Mouse (Mus musculus): ENCODE data around the gene Jph4. TPM values are rescaled to one million over a fixed set of nuclear protein-coding genes. Genes with fewer than 3 reads are reported as not detected.
A peak's percentile ranks its signal among the peaks of the same experiment; 100 is the strongest.

The Jph4 gene
- total and polyA plus RNA-seq, 2 experiments, result not detected

DNA sequence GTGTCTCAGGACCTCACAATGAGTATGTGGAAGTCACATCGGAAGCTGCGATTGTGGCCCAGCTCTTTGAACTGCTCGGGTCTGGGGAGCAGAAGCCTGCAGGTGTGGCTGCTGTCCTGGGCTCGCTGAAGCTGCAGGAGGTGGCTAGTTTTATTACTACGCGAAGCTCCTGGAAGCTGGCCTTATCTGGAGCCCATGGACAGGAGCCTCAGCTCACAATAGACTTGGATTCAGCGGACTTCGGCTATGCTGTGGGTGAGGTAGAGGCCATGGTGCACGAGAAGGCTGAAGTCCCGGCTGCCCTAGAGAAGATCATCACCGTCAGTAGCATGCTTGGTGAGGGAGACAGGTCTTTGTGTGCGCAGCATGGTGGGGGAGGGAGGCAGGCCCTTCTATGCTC is 21.1 kb downstream of the Jph4 start:
- WGBS, result 32% methylated on average over 12 of the region's 12 CpGs
- peak; percentile 44 for DNase-seq (ENCODE audit: extremely low read depth, low read depth, low spot score)
- Histone ChIP-seq H3K4me3 (ENCODE audit: insufficient read depth, low read depth, low read length) (peak overlapping the region; percentile 81), H3K27ac (replicated peaks; ENCODE audit: insufficient read depth, low read depth, low read length) (peak overlapping the region; percentile 90), H3K9ac (ENCODE audit: low read depth, low read length) (peak overlapping the region; percentile 73), H3K79me2 (ENCODE audit: control insufficient read depth, insufficient read depth, low read length) (peaks cover 3% of the 10 kb centered on the region; the same call in 1 of the 2 replicates), H3K27me3 (ENCODE audit: control insufficient read depth, insufficient read depth, low read length) (no peaks in the 10 kb centered on the region), H3K4me1 (ENCODE audit: control insufficient read depth, insufficient read depth, low read length) (peaks cover 15% of the 10 kb centered on the region), H3K36me3 (ENCODE audit: control insufficient read depth, insufficient read depth, low read length) (peaks cover 4% of the 10 kb centered on the region; the same call in 1 of the 2 replicates)
- no peak for TF ChIP-seq CTCF (IDR thresholded peaks at IDR 0.05; ENCODE audit: low read depth, low read length)
- TF ChIP-seq POLR2A (IDR thresholded peaks at IDR 0.05; ENCODE audit: extremely low read depth, insufficient read depth, low read length), result 0 out of 2 replicates have a peak, but pooled peaks have one; percentile 7

DNA sequence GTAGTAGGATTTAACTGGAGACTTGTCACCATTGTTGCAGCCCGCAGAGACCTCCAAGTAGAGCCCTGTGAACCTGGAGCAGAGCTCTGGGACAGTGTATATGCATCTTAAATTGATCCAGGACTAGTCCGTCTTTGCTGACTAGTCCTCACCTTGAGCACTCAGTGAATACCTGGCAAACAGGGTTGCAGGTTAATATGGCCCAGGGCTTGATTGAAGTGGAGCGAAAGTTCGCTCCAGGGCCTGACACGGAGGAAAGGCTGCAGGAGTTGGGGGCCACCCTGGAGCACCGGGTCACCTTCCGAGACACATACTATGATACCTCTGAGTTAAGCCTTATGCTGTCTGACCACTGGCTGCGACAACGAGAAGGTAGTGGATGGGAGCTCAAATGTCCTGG is 21.5 kb downstream of the Jph4 start:
- no peak for TF ChIP-seq CTCF (IDR thresholded peaks at IDR 0.05; ENCODE audit: low read depth, low read length)
- no peak for TF ChIP-seq POLR2A (IDR thresholded peaks at IDR 0.05; ENCODE audit: extremely low read depth, insufficient read depth, low read length)
- H3K9ac ChIP-seq (ENCODE audit: low read depth, low read length), result peak overlapping the region; percentile 73
- 35% methylated on average over 9 of the region's 9 CpGs for WGBS
- H3K4me3 ChIP-seq (ENCODE audit: insufficient read depth, low read depth, low read length), result peak overlapping the region; percentile 81
- H3K4me1 ChIP-seq (ENCODE audit: control insufficient read depth, insufficient read depth, low read length), result peaks cover 15% of the 10 kb centered on the region
- no peaks in the 10 kb centered on the region for H3K27me3 ChIP-seq (ENCODE audit: control insufficient read depth, insufficient read depth, low read length)
- H3K27ac ChIP-seq (replicated peaks; ENCODE audit: insufficient read depth, low read depth, low read length), result peak overlapping the region; percentile 90
- H3K79me2 ChIP-seq (ENCODE audit: control insufficient read depth, insufficient read depth, low read length), result peaks cover 3% of the 10 kb centered on the region; the same call in 1 of the 2 replicates
- peaks cover 4% of the 10 kb centered on the region; the same call in 1 of the 2 replicates for H3K36me3 ChIP-seq (ENCODE audit: control insufficient read depth, insufficient read depth, low read length)
- no peak for DNase-seq (ENCODE audit: extremely low read depth, low read depth, low spot score)

- Histone ChIP-seq H3K4me3 (ENCODE audit: insufficient read depth, low read depth, low read length) (peak within 1 kb of the TSS; percentile 81), H3K36me3 (ENCODE audit: control insufficient read depth, insufficient read depth, low read length) (peaks cover 4% of the 10 kb centered on the region; the same call in 1 of the 2 replicates)
These were observed 22.0 kb downstream of the Jph4 start, which contains the start of gene Thtpa for GRCm38 (mm10) chr14:55094704-55095231. Gene Thtpa, plus strand, starts transcription at chr14:55094784.

DNA sequence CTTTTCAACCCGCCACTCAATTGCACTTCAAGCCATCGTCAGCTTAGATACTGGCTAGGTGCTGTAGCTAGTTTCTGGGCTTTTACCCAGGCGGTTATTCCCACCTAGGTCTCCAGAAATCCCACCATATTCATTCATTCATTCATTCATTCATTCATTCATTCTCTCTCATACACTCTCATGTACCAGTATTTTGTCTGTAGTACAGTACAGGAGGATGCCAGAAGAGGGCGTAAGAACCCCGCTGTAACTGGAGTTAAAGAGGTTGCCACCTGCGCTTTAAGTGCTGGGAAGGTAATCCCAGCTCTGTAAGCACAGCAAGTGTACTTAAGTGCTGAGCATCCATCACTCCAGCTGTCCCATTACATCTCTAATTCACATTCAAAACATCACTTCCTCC is 22.8 kb downstream of the Jph4 start:
- H3K27me3 ChIP-seq (ENCODE audit: control insufficient read depth, insufficient read depth, low read length), result no peaks in the 10 kb centered on the region
- H3K27ac ChIP-seq (replicated peaks; ENCODE audit: insufficient read depth, low read depth, low read length), result no peak overlapping the region
- H3K4me3 ChIP-seq (ENCODE audit: insufficient read depth, low read depth, low read length), result no peak overlapping the region
- H3K79me2 ChIP-seq (ENCODE audit: control insufficient read depth, insufficient read depth, low read length), result peaks cover 6% of the 10 kb centered on the region; the same call in 1 of the 2 replicates
- peaks cover 15% of the 10 kb centered on the region for H3K4me1 ChIP-seq (ENCODE audit: control insufficient read depth, insufficient read depth, low read length)
- peaks cover 4% of the 10 kb centered on the region; the same call in 1 of the 2 replicates for H3K36me3 ChIP-seq (ENCODE audit: control insufficient read depth, insufficient read depth, low read length)
- no peak for TF ChIP-seq CTCF (IDR thresholded peaks at IDR 0.05; ENCODE audit: low read depth, low read length)
- 56% methylated on average over 6 of the region's 6 CpGs for WGBS
- DNase-seq (ENCODE audit: extremely low read depth, low read depth, low spot score), result peak; percentile 24
- no peak overlapping the region for H3K9ac ChIP-seq (ENCODE audit: low read depth, low read length)

More at GRCm38 (mm10) chr14:55094704-55095231, 22.0 kb downstream of the Jph4 start, which contains the start of gene Thtpa:
- peak; percentile 72 for DNase-seq (ENCODE audit: extremely low read depth, low read depth, low spot score)
- Histone ChIP-seq H3K27me3 (ENCODE audit: control insufficient read depth, insufficient read depth, low read length) (no peaks in the 10 kb centered on the region), H3K79me2 (ENCODE audit: control insufficient read depth, insufficient read depth, low read length) (peaks cover 3% of the 10 kb centered on the region; the same call in 1 of the 2 replicates), H3K4me1 (ENCODE audit: control insufficient read depth, insufficient read depth, low read length) (peaks cover 15% of the 10 kb centered on the region), H3K27ac (replicated peaks; ENCODE audit: insufficient read depth, low read depth, low read length) (peak within 1 kb of the TSS; percentile 90), H3K9ac (ENCODE audit: low read depth, low read length) (peak within 1 kb of the TSS; percentile 73)
- under 1% methylated on average over 30 of the region's 30 CpGs for WGBS
- TF ChIP-seq CTCF (IDR thresholded peaks at IDR 0.05; ENCODE audit: low read depth, low read length) (no peak), POLR2A (IDR thresholded peaks at IDR 0.05; ENCODE audit: extremely low read depth, insufficient read depth, low read length) (peak; percentile 56; the same call in 1 of the 2 replicates)

DNA sequence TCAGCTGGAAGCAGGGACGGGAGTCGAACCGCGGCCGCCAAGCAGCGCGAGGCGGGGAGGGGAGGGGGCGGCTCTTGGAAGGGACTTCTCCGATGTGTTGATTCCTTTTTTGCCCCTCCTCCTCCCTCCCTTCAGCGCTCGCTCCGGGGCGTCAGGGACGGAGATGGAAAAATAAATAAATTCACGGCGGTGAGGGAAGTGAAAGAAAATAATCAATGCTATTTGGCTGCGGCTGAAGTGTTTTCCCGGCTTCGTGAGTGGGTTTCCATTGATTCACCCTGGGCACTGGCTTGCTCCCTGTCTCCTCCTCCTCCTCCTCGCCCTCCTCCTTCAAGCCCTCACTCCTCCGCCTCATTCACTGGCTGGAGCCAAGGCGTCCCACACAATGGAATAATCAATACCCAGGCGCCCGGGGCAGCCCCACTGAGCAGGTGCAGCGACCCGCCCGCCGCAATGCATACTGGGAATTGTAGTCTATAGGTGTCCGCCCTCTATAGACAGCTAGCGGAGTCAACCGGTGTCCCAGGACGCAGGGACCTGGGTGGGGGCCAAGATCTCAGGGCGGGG is 24.6 kb downstream of the Jph4 start, which contains the start of gene Zfhx2:
Zfhx2 (minus strand) TSS at position 314 of the 567 bp plus-strand sequence.
- H3K4me1 ChIP-seq (ENCODE audit: control insufficient read depth, insufficient read depth, low read length), result peaks cover 15% of the 10 kb centered on the region
- H3K36me3 ChIP-seq (ENCODE audit: control insufficient read depth, insufficient read depth, low read length), result no peaks in the 10 kb centered on the region
- peak within 1 kb of the TSS; percentile 81 for H3K9ac ChIP-seq (ENCODE audit: low read depth, low read length)
- peak; percentile 98 for DNase-seq (ENCODE audit: extremely low read depth, low read depth, low spot score)
- H3K27ac ChIP-seq (replicated peaks; ENCODE audit: insufficient read depth, low read depth, low read length), result peak within 1 kb of the TSS; percentile 75
- TF ChIP-seq CTCF (IDR thresholded peaks at IDR 0.05; ENCODE audit: low read depth, low read length) (0 out of 2 replicates have a peak, but pooled peaks have one; percentile 2), POLR2A (IDR thresholded peaks at IDR 0.05; ENCODE audit: extremely low read depth, insufficient read depth, low read length) (0 out of 2 replicates have a peak, but pooled peaks have one; percentile 7)
- H3K4me3 ChIP-seq (ENCODE audit: insufficient read depth, low read depth, low read length), result peak within 1 kb of the TSS; percentile 70
- H3K79me2 ChIP-seq (ENCODE audit: control insufficient read depth, insufficient read depth, low read length), result peaks cover 11% of the 10 kb centered on the region; the same call in 1 of the 2 replicates
- H3K27me3 ChIP-seq (ENCODE audit: control insufficient read depth, insufficient read depth, low read length), result no peaks in the 10 kb centered on the region
- WGBS, result 1% methylated on average over 34 of the region's 34 CpGs
